ENCODE assay signal across 14 mouse cellular contexts in genomic region chr15:80457984-80458383, GRCm38 (mm10).
A peak's percentile ranks its signal among the peaks of the same experiment; 100 is the strongest.
DNase-seq lines count a peak whose midpoint lies in the region; ATAC-seq lines count a peak whose summit lies in the region.
"Had no signal": no experiment of that assay in that cellular context is flagged by ENCODE, and none has a peak within 500 bp of the region (broad histone marks: within the 10 kb centered on the region; RNA-seq: fewer than 3 reads in every experiment).

No protein-coding gene starts in this region.

- H3K36me3 ChIP-seq in splenic B cell, adult 2 months (ENCODE audit: control insufficient read depth, insufficient read depth, low read length, poor library complexity, severe bottlenecking): no peaks in the 10 kb centered on the region
- H3K36me3 ChIP-seq in midbrain, embryonic 15.5 days (replicated peaks): no peaks in the 10 kb centered on the region
- H3K36me3 ChIP-seq: hindbrain, embryonic 15.5 days; liver, embryonic 15.5 days had no signal

- WGBS in midbrain, embryonic 15.5 days: 87% methylated on average over 3 of the region's 3 CpGs

- DNase-seq in lung, postnatal 36 days: peak; percentile 22
- DNase-seq in lung, postnatal 25 days (ENCODE audit: low spot score): no peak
- peak; percentile 24 for DNase-seq in T-cell, adult 2 months (ENCODE audit: low spot score)
- DNase-seq in splenic B cell, adult 2 months (ENCODE audit: low read depth, low spot score): peak; percentile 79
- no peak for DNase-seq in MN1 (ENCODE audit: low spot score)
- DNase-seq: cerebellum, postnatal 10 days; kidney, adult 2 months; kidney, postnatal 4 days had no signal

- H3K9me3 ChIP-seq in midbrain, embryonic 15.5 days: no peaks in the 10 kb centered on the region
- H3K9me3 ChIP-seq: hindbrain, embryonic 15.5 days; liver, embryonic 15.5 days had no signal

- H3K4me1 ChIP-seq in midbrain, embryonic 15.5 days: peaks cover 20% of the 10 kb centered on the region

- H3K4me2 ChIP-seq in midbrain, embryonic 15.5 days: no peak overlapping the region
- H3K4me2 ChIP-seq: hindbrain, embryonic 15.5 days; liver, embryonic 15.5 days had no signal

- H3K4me3 ChIP-seq in midbrain, embryonic 15.5 days: no peak overlapping the region
- H3K4me3 ChIP-seq: hindbrain, embryonic 15.5 days; liver, embryonic 15.5 days; myocyte had no signal

- ATAC-seq in megakaryocyte, adult 5-6 weeks (ENCODE audit: poor library complexity, severe bottlenecking): peak; percentile 85
- no peak for ATAC-seq in activated CD4-positive, CD25-positive, alpha-beta regulatory T cell, adult 4 months
- no peak for ATAC-seq in midbrain, embryonic 15.5 days (replicated peaks)

- H3K9ac ChIP-seq in midbrain, embryonic 15.5 days: no peak overlapping the region
- H3K9ac ChIP-seq: hindbrain, embryonic 15.5 days; liver, embryonic 15.5 days had no signal

- no peak overlapping the region for H3K27ac ChIP-seq in midbrain, embryonic 15.5 days
- H3K27ac ChIP-seq: hindbrain, embryonic 15.5 days; liver, embryonic 15.5 days had no signal

- no peaks in the 10 kb centered on the region for H3K27me3 ChIP-seq in splenic B cell, adult 2 months (ENCODE audit: control insufficient read depth, insufficient read depth, low read length, poor library complexity, severe bottlenecking)
- H3K27me3 ChIP-seq in midbrain, embryonic 15.5 days (replicated peaks): no peaks in the 10 kb centered on the region
- H3K27me3 ChIP-seq: hindbrain, embryonic 15.5 days had no signal

Comparison
In these comparisons a context has a peak if more than half of its experiments do, and no peak if none do; other contexts are left out.
1. DNase-seq: peak in lung, postnatal 36 days (single experiment), T-cell, adult 2 months (single experiment) and splenic B cell, adult 2 months (single experiment); none in lung, postnatal 25 days (single experiment) and MN1 (single experiment).